Mouse (Mus musculus): ENCODE measurements around the gene Chrne.

Gene Chrne

GRCm38 (mm10) chr11:70623053-70623742 is 4.2 kb upstream of the Chrne start:
- no peak for DNase-seq

GRCm38 (mm10) chr11:70621972-70622814 is 3.2 kb upstream of the Chrne start:
- DNase-seq = no peak

- DNase-seq = no peak
These were observed 3.4 kb downstream of the Chrne start, which contains the start of gene 4930544D05Rik for GRCm38 (mm10) chr11:70615516-70616093. Gene 4930544D05Rik, plus strand, starts transcription at chr11:70615848.

GRCm38 (mm10) chr11:70615074-70615473 is 3.9 kb downstream of the Chrne start:
- DNase-seq = peak; percentile 83 to 86

- DNase-seq = no peak
These were observed 6.5 kb downstream of the Chrne start for GRCm38 (mm10) chr11:70612505-70612904.

GRCm38 (mm10) chr11:70610752-70611151 is 8.3 kb downstream of the Chrne start:
- no peak for DNase-seq

GRCm38 (mm10) chr11:70608381-70609066 is 10.5 kb downstream of the Chrne start:
- DNase-seq = peak; percentile 44 to 62

GRCm38 (mm10) chr11:70607611-70608010 is 11.4 kb downstream of the Chrne start:
- DNase-seq = no peak

GRCm38 (mm10) chr11:70606717-70607116 is 12.3 kb downstream of the Chrne start:
- no peak for DNase-seq

GRCm38 (mm10) chr11:70605024-70605566 is 13.9 kb downstream of the Chrne start:
- peak; percentile 76 to 77 for DNase-seq

- no peak for DNase-seq
These were observed 20.5 kb downstream of the Chrne start for GRCm38 (mm10) chr11:70598451-70598953.

GRCm38 (mm10) chr11:70597301-70597700 is 21.7 kb downstream of the Chrne start:
- peak in 1 of 2 experiments; percentile 22 for DNase-seq

GRCm38 (mm10) chr11:70596094-70596493 is 22.9 kb downstream of the Chrne start:
- DNase-seq = no peak

- DNase-seq = peak; percentile 24 to 51
These were observed 23.4 kb downstream of the Chrne start for GRCm38 (mm10) chr11:70595638-70596037.

- peak; percentile 55 to 69 for DNase-seq
These were observed 24.6 kb downstream of the Chrne start for GRCm38 (mm10) chr11:70594253-70594989.

GRCm38 (mm10) chr11:70591733-70592132 is 27.3 kb downstream of the Chrne start:
- no peak for DNase-seq

- DNase-seq = no peak
These were observed 32.1 kb downstream of the Chrne start for GRCm38 (mm10) chr11:70586954-70587353.

GRCm38 (mm10) chr11:70586261-70586660 is 32.8 kb downstream of the Chrne start:
- DNase-seq = no peak

- peak; percentile 81 to 88 for DNase-seq
These were observed 33.6 kb downstream of the Chrne start for GRCm38 (mm10) chr11:70585457-70585856.

GRCm38 (mm10) chr11:70583775-70584174 is 35.2 kb downstream of the Chrne start:
- DNase-seq = no peak

- no peak for DNase-seq
These were observed 35.8 kb downstream of the Chrne start for GRCm38 (mm10) chr11:70583022-70583714.
